Mouse (Mus musculus): Measurements from ENCODE around the gene Gm13199.

Gm13199 gene

DNA sequence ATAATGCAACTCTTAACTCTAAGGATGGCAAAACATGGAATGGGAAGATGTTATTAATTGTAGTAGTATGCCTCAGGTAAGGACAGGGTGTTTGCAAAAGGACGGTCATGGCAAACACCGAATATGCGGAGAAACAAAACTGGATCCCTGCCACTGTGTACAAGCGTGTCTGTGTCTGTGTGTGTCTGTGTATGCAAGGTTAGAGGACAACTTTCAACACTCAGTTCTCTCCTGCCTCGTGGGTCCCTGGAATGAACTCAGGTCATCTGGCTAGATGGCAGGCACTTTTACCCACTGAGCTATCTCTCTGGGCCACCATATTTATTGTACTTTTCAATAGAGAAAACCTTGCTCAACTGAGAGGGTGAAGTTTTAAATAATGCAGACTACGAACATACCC, 40.3 kb downstream of the Gm13199 start:
- DNase-seq (ENCODE audit: low read depth, low spot score): no peak

- no peak for DNase-seq (ENCODE audit: low read depth, low spot score)
Observed at GRCm38 (mm10) chr2:5821264-5821663, 41.5 kb downstream of the Gm13199 start.
